Mouse (Mus musculus) embryonic facial prominence, embryonic 15.5 days (tissue): ENCODE data around the gene Cfap77. TPM values are rescaled to one million over a fixed set of nuclear protein-coding genes. Genes with fewer than 3 reads are reported as not detected.

Source experiments
- ATAC-seq: fragments of 200-750 bp; cut with Nextera tagmentation; 2 replicates; pipeline ENCODE4 v1.8.0; 2017; ENCODE audit warnings: low read depth, moderate TSS enrichment; ENCODE audit not compliant: insufficient number of reproducible peaks, low FRiP score, low TSS enrichment
- H3K27ac ChIP-seq: fragments of 300-500 bp; sonication (generic); replicated peaks from 2 replicates; pipeline ENCODE4 v1.5.1; 2015; ENCODE audit warnings: mild to moderate bottlenecking, inconsistent platforms
- H3K27me3 ChIP-seq: fragments of 300-500 bp; sonication (generic); 2 replicates; pipeline ENCODE4 v1.6.1; 2015; ENCODE audit warnings: inconsistent platforms
- H3K36me3 ChIP-seq: fragments of 300-500 bp; sonication (generic); 2 replicates; pipeline ENCODE4 v1.6.1; 2015; ENCODE audit warnings: mild to moderate bottlenecking, inconsistent platforms
- H3K4me1 ChIP-seq: fragments of 300-500 bp; sonication (generic); 2 replicates; pipeline ENCODE4 v1.6.1; 2015; ENCODE audit warnings: inconsistent platforms
- H3K4me2 ChIP-seq: fragments of 300-500 bp; sonication (generic); replicated peaks from 2 replicates; pipeline ENCODE4 v1.6.1; 2015; ENCODE audit warnings: mild to moderate bottlenecking, inconsistent platforms
- H3K4me3 ChIP-seq: fragments of 300-500 bp; sonication (generic); replicated peaks from 2 replicates; pipeline ENCODE4 v1.5.1; 2015; ENCODE audit warnings: mild to moderate bottlenecking, inconsistent platforms
- H3K9ac ChIP-seq: fragments of 300-500 bp; sonication (generic); 2 replicates; pipeline ENCODE4 v1.6.1; 2015; ENCODE audit warnings: inconsistent platforms
- H3K9me3 ChIP-seq: fragments of 300-500 bp; sonication (generic); replicated peaks from 2 replicates; pipeline ENCODE4 v1.6.1; 2016; ENCODE audit warnings: inconsistent platforms
- WGBS: fragments of 180-500 bp; shearing (Covaris S2); methylation state at CpG from one replicate; pipeline ENCODE4 v1.1.7; 2015; 5-methylcytosine and 5-hydroxymethylcytosine counted together
- polyA plus RNA-seq: library from polyadenylated mRNA; unstranded; fragments of >200 nt; fragmentation: Nextera tagmentation; extraction: Ambion mirVana; gene quantifications from 2 replicates; pipeline ENCODE4 v1.2.1, GENCODE M21; 2015

Cfap77 gene
- polyA plus RNA-seq, 1 experiment from 2014 or later, result 1.8 TPM

GRCm38 (mm10) chr2:29081965-29082364 lies 27.1 kb upstream of the Cfap77 start:
- no peaks in the 10 kb centered on the region for H3K4me1 ChIP-seq
- H3K9me3 ChIP-seq, result no peaks in the 10 kb centered on the region
- H3K27ac ChIP-seq, result no peak overlapping the region
- H3K27me3 ChIP-seq, result no peaks in the 10 kb centered on the region
- H3K4me3 ChIP-seq, result no peak overlapping the region
- 67% methylated on average over 3 of the region's 3 CpGs for WGBS
- H3K4me2 ChIP-seq, result no peak overlapping the region
- peaks cover 88% of the 10 kb centered on the region for H3K36me3 ChIP-seq
- H3K9ac ChIP-seq, result no peak overlapping the region
- no peak for ATAC-seq

GRCm38 (mm10) chr2:29076226-29076625 lies 21.4 kb upstream of the Cfap77 start:
- 74% methylated on average over 2 of the region's 2 CpGs for WGBS

GRCm38 (mm10) chr2:29075331-29076070 lies 20.6 kb upstream of the Cfap77 start:
- peaks cover 85% of the 10 kb centered on the region for H3K36me3 ChIP-seq
- ATAC-seq, result no peak
- H3K4me2 ChIP-seq, result no peak overlapping the region
- no peak overlapping the region for H3K9ac ChIP-seq
- WGBS, result 91% methylated on average over 11 of the region's 11 CpGs
- H3K27ac ChIP-seq, result no peak overlapping the region
- no peaks in the 10 kb centered on the region for H3K9me3 ChIP-seq
- H3K4me1 ChIP-seq, result no peaks in the 10 kb centered on the region
- H3K27me3 ChIP-seq, result no peaks in the 10 kb centered on the region
- H3K4me3 ChIP-seq, result no peak overlapping the region

More at GRCm38 (mm10) chr2:29076226-29076625, 21.4 kb upstream of the Cfap77 start:
- Histone ChIP-seq H3K4me3 (no peak overlapping the region), H3K4me2 (no peak overlapping the region), H3K36me3 (peaks cover 85% of the 10 kb centered on the region), H3K4me1 (no peaks in the 10 kb centered on the region), H3K27me3 (no peaks in the 10 kb centered on the region), H3K9ac (no peak overlapping the region), H3K27ac (no peak overlapping the region), H3K9me3 (no peaks in the 10 kb centered on the region)
- ATAC-seq, result no peak

GRCm38 (mm10) chr2:29074676-29075075 lies 19.8 kb upstream of the Cfap77 start:
- no peak overlapping the region for H3K4me3 ChIP-seq
- no peak overlapping the region for H3K9ac ChIP-seq
- whole genome bisulfite sequencing, result 90% methylated on average over 7 of the region's 7 CpGs
- H3K4me2 ChIP-seq, result no peak overlapping the region
- no peak overlapping the region for H3K27ac ChIP-seq
- H3K27me3 ChIP-seq, result no peaks in the 10 kb centered on the region
- ATAC-seq, result no peak
- peaks cover 84% of the 10 kb centered on the region for H3K36me3 ChIP-seq
- no peaks in the 10 kb centered on the region for H3K4me1 ChIP-seq
- no peaks in the 10 kb centered on the region for H3K9me3 ChIP-seq

GRCm38 (mm10) chr2:29066410-29066809 lies 11.5 kb upstream of the Cfap77 start:
- ATAC-seq, result no peak
- Histone ChIP-seq H3K9ac (no peak overlapping the region), H3K4me3 (no peak overlapping the region), H3K27ac (no peak overlapping the region), H3K9me3 (no peaks in the 10 kb centered on the region), H3K36me3 (peaks cover 46% of the 10 kb centered on the region), H3K4me1 (peaks cover 4% of the 10 kb centered on the region), H3K4me2 (no peak overlapping the region), H3K27me3 (no peaks in the 10 kb centered on the region)
- WGBS, result 53% methylated on average over 7 of the region's 7 CpGs

GRCm38 (mm10) chr2:29065796-29066195 lies 10.9 kb upstream of the Cfap77 start:
- H3K27me3 ChIP-seq, result no peaks in the 10 kb centered on the region
- H3K4me3 ChIP-seq, result no peak overlapping the region
- no peaks in the 10 kb centered on the region for H3K9me3 ChIP-seq
- H3K4me1 ChIP-seq, result peaks cover 10% of the 10 kb centered on the region
- no peak for ATAC-seq
- H3K4me2 ChIP-seq, result no peak overlapping the region
- H3K27ac ChIP-seq, result no peak overlapping the region
- peaks cover 40% of the 10 kb centered on the region for H3K36me3 ChIP-seq
- H3K9ac ChIP-seq, result no peak overlapping the region
- WGBS, result 84% methylated on average over 6 of the region's 6 CpGs

- peaks cover 12% of the 10 kb centered on the region for H3K4me1 ChIP-seq
- H3K36me3 ChIP-seq, result peaks cover 6% of the 10 kb centered on the region; the same call in 1 of the 2 replicates
- no peaks in the 10 kb centered on the region for H3K9me3 ChIP-seq
- peak within 1 kb of the TSS; percentile 67 for H3K4me2 ChIP-seq
- under 1% methylated on average over 41 of the region's 41 CpGs for WGBS
- H3K27me3 ChIP-seq, result peaks cover 24% of the 10 kb centered on the region
- peak; percentile 90 for ATAC-seq
- H3K9ac ChIP-seq, result peak within 1 kb of the TSS; percentile 62
- peak within 1 kb of the TSS; percentile 97 for H3K27ac ChIP-seq
- peak within 1 kb of the TSS; percentile 97 for H3K4me3 ChIP-seq
Observed at GRCm38 (mm10) chr2:29060135-29060597, 5.3 kb upstream of the Cfap77 start, which contains the start of gene Ttf1. Gene Ttf1, plus strand, starts transcription at chr2:29060262.

- ATAC-seq, result peak; percentile 51; the same call in 1 of the 2 replicates
- peaks cover 8% of the 10 kb centered on the region for H3K4me1 ChIP-seq
- H3K27me3 ChIP-seq, result peaks cover 31% of the 10 kb centered on the region
- peak overlapping the region; percentile 10; the same call in 1 of the 2 replicates for H3K9ac ChIP-seq
- peak overlapping the region; percentile 47 for H3K4me3 ChIP-seq
- no peaks in the 10 kb centered on the region for H3K9me3 ChIP-seq
- H3K4me2 ChIP-seq, result peak overlapping the region; percentile 66
- no peaks in the 10 kb centered on the region for H3K36me3 ChIP-seq
- no peak overlapping the region for H3K27ac ChIP-seq
- 3% methylated on average over 30 of the region's 30 CpGs for WGBS
Observed at GRCm38 (mm10) chr2:29054545-29054935, 326 bp downstream of the Cfap77 start.

GRCm38 (mm10) chr2:29053802-29054544 lies 893 bp downstream of the Cfap77 start:
- Histone ChIP-seq H3K4me1 (peaks cover 8% of the 10 kb centered on the region), H3K4me3 (peak overlapping the region; percentile 47), H3K4me2 (peak overlapping the region; percentile 66), H3K36me3 (no peaks in the 10 kb centered on the region), H3K9ac (no peak overlapping the region; the same call in 1 of the 2 replicates), H3K27me3 (peaks cover 30% of the 10 kb centered on the region), H3K9me3 (no peaks in the 10 kb centered on the region), H3K27ac (no peak overlapping the region)
- WGBS, result 2% methylated on average over 20 of the region's 20 CpGs
- ATAC-seq, result no peak

GRCm38 (mm10) chr2:29052943-29053454 lies 1.9 kb downstream of the Cfap77 start:
- H3K9me3 ChIP-seq, result no peaks in the 10 kb centered on the region
- no peak overlapping the region for H3K9ac ChIP-seq
- 21% methylated on average over 4 of the region's 4 CpGs for whole genome bisulfite sequencing
- ATAC-seq, result no peak
- H3K27me3 ChIP-seq, result peaks cover 32% of the 10 kb centered on the region
- no peaks in the 10 kb centered on the region for H3K36me3 ChIP-seq
- H3K4me1 ChIP-seq, result peaks cover 8% of the 10 kb centered on the region
- H3K4me2 ChIP-seq, result no peak overlapping the region
- H3K27ac ChIP-seq, result no peak overlapping the region
- H3K4me3 ChIP-seq, result no peak overlapping the region

GRCm38 (mm10) chr2:29051932-29052331 lies 2.9 kb downstream of the Cfap77 start:
- no peak overlapping the region for H3K9ac ChIP-seq
- no peak overlapping the region for H3K27ac ChIP-seq
- no peak overlapping the region for H3K4me2 ChIP-seq
- ATAC-seq, result no peak
- no peaks in the 10 kb centered on the region for H3K9me3 ChIP-seq
- H3K4me1 ChIP-seq, result peaks cover 8% of the 10 kb centered on the region
- WGBS, result 35% methylated on average over 5 of the region's 5 CpGs
- H3K4me3 ChIP-seq, result no peak overlapping the region
- H3K36me3 ChIP-seq, result no peaks in the 10 kb centered on the region
- H3K27me3 ChIP-seq, result peaks cover 29% of the 10 kb centered on the region
